Mouse (Mus musculus) CH12.LX (cell line): ENCODE measurements around the gene Cx3cr1. TPM values are rescaled to one million over a fixed set of nuclear protein-coding genes. Genes with fewer than 3 reads are reported as not detected.

ENCODE experiments used
- DNase-seq: peaks from one replicate; pipeline ENCODE4 v3.0.0-alpha.2; 2013; ENCODE audit errors: extremely low read depth
- H3K27ac ChIP-seq: 2 replicates; pipeline ENCODE4 v1.5.1; 2012; ENCODE audit warnings: low read depth, mild to moderate bottlenecking, control low read depth, moderate library complexity; ENCODE audit not compliant: insufficient read depth
- H3K27me3 ChIP-seq: replicated peaks from 2 replicates; pipeline ENCODE3; 2012; ENCODE audit warnings: inconsistent platforms
- H3K36me3 ChIP-seq, 2 experiments: replicated peaks in 1 of 2; 2 replicates each; pipeline versions ENCODE3 to v1.6.1; 2012; ENCODE audit warnings: inconsistent platforms in 1 of 2, low read length in 1 of 2, mild to moderate bottlenecking in 1 of 2, mixed read lengths in 1 of 2, moderate library complexity in 1 of 2; ENCODE audit not compliant: control insufficient read depth in 1 of 2, insufficient read depth in 1 of 2
- H3K4me1 ChIP-seq, 2 experiments: 2 replicates each; pipeline ENCODE4 v1.6.1; 2012; ENCODE audit warnings: inconsistent platforms in 1 of 2, moderate library complexity in 1 of 2; ENCODE audit not compliant: insufficient read depth in 2 of 2, control insufficient read depth in 1 of 2
- H3K4me2 ChIP-seq: 2 replicates; pipeline ENCODE4 v1.6.1; 2012; ENCODE audit warnings: low read depth, mild to moderate bottlenecking, control low read depth; ENCODE audit not compliant: poor library complexity, insufficient read depth, severe bottlenecking
- H3K4me3 ChIP-seq, 3 experiments: fragments of 150-350 bp in 1 of 3; sonication (generic) in 1 of 3; replicated peaks in 1 of 3; 2 replicates each; pipeline versions ENCODE3 to v1.5.1; 2011 to 2012; ENCODE audit warnings: low read depth in 2 of 3, low read length in 2 of 3, mild to moderate bottlenecking in 2 of 3, moderate library complexity in 2 of 3, control low read depth in 1 of 3, improper control_type of control experiment in 1 of 3, inconsistent platforms in 1 of 3, mixed read lengths in 1 of 3; ENCODE audit not compliant: poor library complexity in 1 of 3
- H3K79me2 ChIP-seq: replicated peaks from 2 replicates; pipeline ENCODE4 v1.6.1; 2012; ENCODE audit warnings: mild to moderate bottlenecking, moderate library complexity; ENCODE audit not compliant: control insufficient read depth, poor library complexity, insufficient read depth, severe bottlenecking; ENCODE audit errors: extremely low read depth
- H3K9ac ChIP-seq: 2 replicates; pipeline ENCODE4 v1.6.1; 2012; ENCODE audit warnings: low read depth, mild to moderate bottlenecking, control low read depth, moderate library complexity; ENCODE audit not compliant: insufficient read depth
- H3K9me3 ChIP-seq: replicated peaks from 2 replicates; pipeline ENCODE3; 2012; ENCODE audit warnings: low read length, inconsistent platforms, mixed read lengths
- BHLHE40 ChIP-seq: IDR thresholded peaks from 2 replicates; pipeline ENCODE4 v1.6.1; 2011; ENCODE audit warnings: mild to moderate bottlenecking, low read depth, low read length, improper control_type of control experiment
- CHD1 ChIP-seq: IDR thresholded peaks from 2 replicates; pipeline ENCODE4 v1.6.1; 2012; ENCODE audit warnings: low read depth, low read length, improper control_type of control experiment, inconsistent platforms
- CHD2 ChIP-seq: IDR thresholded peaks from 2 replicates; pipeline ENCODE4 v1.6.1; 2011; ENCODE audit warnings: low read length, improper control_type of control experiment
- CTCF ChIP-seq, 2 experiments: IDR thresholded peaks in 1 of 2; conservative IDR thresholded peaks in 1 of 2; 2 replicates each; pipeline ENCODE4 v1.5.1; 2011 to 2012; ENCODE audit warnings: low read depth in 2 of 2, low read length in 2 of 2, improper control_type of control experiment in 1 of 2, inconsistent platforms in 1 of 2, mild to moderate bottlenecking in 1 of 2, moderate library complexity in 1 of 2
- E2F4 ChIP-seq: IDR thresholded peaks from 2 replicates; pipeline ENCODE4 v1.6.1; 2011; ENCODE audit warnings: low read depth, low read length, improper control_type of control experiment; ENCODE audit not compliant: insufficient replicate concordance
- ELF1 ChIP-seq: IDR thresholded peaks from 2 replicates; pipeline ENCODE4 v1.6.1; 2014; ENCODE audit warnings: low read depth, mild to moderate bottlenecking, inconsistent platforms, low read length, improper control_type of control experiment
- EP300 ChIP-seq: IDR thresholded peaks from 2 replicates; pipeline ENCODE4 v1.6.1; 2011; ENCODE audit warnings: low read length, improper control_type of control experiment
- GABPA ChIP-seq: IDR thresholded peaks from 2 replicates; pipeline ENCODE4 v1.6.1; 2012; ENCODE audit warnings: low read depth, low read length, improper control_type of control experiment, inconsistent platforms; ENCODE audit not compliant: insufficient replicate concordance
- HCFC1 ChIP-seq: IDR thresholded peaks from 2 replicates; pipeline ENCODE4 v1.6.1; 2012; ENCODE audit warnings: low read depth, mild to moderate bottlenecking, inconsistent platforms, low read length, improper control_type of control experiment
- IRF4 ChIP-seq: IDR thresholded peaks from 2 replicates; pipeline ENCODE4 v1.6.1; 2014; ENCODE audit warnings: low read depth, mild to moderate bottlenecking, inconsistent platforms, low read length, improper control_type of control experiment
- JUND ChIP-seq: conservative IDR thresholded peaks from 2 replicates; pipeline ENCODE4 v1.6.1; 2011; ENCODE audit warnings: low read depth, low read length, improper control_type of control experiment
- KAT2A ChIP-seq: IDR thresholded peaks from 2 replicates; pipeline ENCODE4 v1.6.1; 2012; ENCODE audit warnings: low read length, improper control_type of control experiment, inconsistent platforms; ENCODE audit not compliant: insufficient replicate concordance
- MAFK ChIP-seq: IDR thresholded peaks from 2 replicates; pipeline ENCODE4 v1.6.1; 2011; ENCODE audit warnings: low read length, improper control_type of control experiment; ENCODE audit not compliant: insufficient replicate concordance
- MYC ChIP-seq: IDR thresholded peaks from 2 replicates; pipeline ENCODE4 v1.6.1; 2011; ENCODE audit warnings: low read depth, mild to moderate bottlenecking, improper control_type of control experiment, low read length
- NELFE ChIP-seq: IDR thresholded peaks from 2 replicates; pipeline ENCODE4 v1.6.1; 2011; ENCODE audit warnings: low read depth, low read length, improper control_type of control experiment
- NRF1 ChIP-seq: IDR thresholded peaks from 2 replicates; pipeline ENCODE4 v1.6.1; 2014; ENCODE audit warnings: low read depth, mild to moderate bottlenecking, inconsistent platforms, low read length, improper control_type of control experiment, moderate library complexity
- PAX5 ChIP-seq: IDR thresholded peaks from 2 replicates; pipeline ENCODE4 v1.6.1; 2012; ENCODE audit warnings: low read length, inconsistent platforms, mixed read lengths
- POLR2A ChIP-seq: IDR thresholded peaks from 2 replicates; pipeline ENCODE4 v1.6.1; 2011; ENCODE audit warnings: low read depth, mild to moderate bottlenecking, improper control_type of control experiment, low read length
- POLR2AphosphoS2 ChIP-seq: IDR thresholded peaks from 2 replicates; pipeline ENCODE4 v1.6.1; 2011; ENCODE audit warnings: low read depth, low read length, improper control_type of control experiment
- RAD21 ChIP-seq: IDR thresholded peaks from 2 replicates; pipeline ENCODE4 v1.6.1; 2011; ENCODE audit warnings: low read depth, mild to moderate bottlenecking, low read length, improper control_type of control experiment, moderate library complexity
- TBP ChIP-seq: conservative IDR thresholded peaks from 2 replicates; pipeline ENCODE4 v1.6.1; 2011; ENCODE audit warnings: low read depth, low read length, improper control_type of control experiment
- USF2 ChIP-seq: conservative IDR thresholded peaks from 2 replicates; pipeline ENCODE4 v1.6.1; 2011; ENCODE audit warnings: low read depth, low read length, improper control_type of control experiment
- ZC3H11A ChIP-seq: IDR thresholded peaks from 2 replicates; pipeline ENCODE4 v1.6.1; 2012; ENCODE audit warnings: low read depth, mild to moderate bottlenecking, inconsistent platforms, low read length, improper control_type of control experiment
- ZNF384 ChIP-seq: IDR thresholded peaks from 2 replicates; pipeline ENCODE4 v1.6.1; 2012; ENCODE audit warnings: low read depth, low read length, improper control_type of control experiment, inconsistent platforms
- dilution Hi-C: fragments of 300-500 bp; cut with MboI; formaldehyde crosslinking; loops from 2 replicates; pipeline ENCODE4 v1.14.3; 2020; ENCODE audit warnings: low sequenced_read_pairs; ENCODE audit not compliant: extremely low pct_unique_long_range_greater_than_20kb, extremely low pct_ligation_motif_present
- in situ Hi-C: fragments of 300-500 bp; cut with MboI; formaldehyde crosslinking; loops from 3 replicates; pipeline ENCODE4 v1.14.3; 2019; ENCODE audit warnings: low sequenced_read_pairs, low pct_ligation_motif_present, low pct_unique_long_range_greater_than_20kb, mixed read lengths
- polyA plus RNA-seq: library from polyadenylated mRNA; unstranded; fragments of >175 nt; gene quantifications from 2 replicates; pipeline ENCODE4 v1.2.1, GENCODE M21; 2012; ENCODE audit warnings: low read depth; ENCODE audit not compliant: insufficient read length
- total RNA-seq, 2 experiments: library from RNA; depleted of rRNA; stranded (reverse); fragments of 300-350 nt in 1 of 2; fragments of >200 nt in 1 of 2; gene quantifications; 2 replicates each; pipeline ENCODE4 v1.2.3; 2012 to 2014

Cx3cr1 gene
- total and polyA plus RNA-seq, 3 experiments: 0.06 TPM; not detected in 2

DNA sequence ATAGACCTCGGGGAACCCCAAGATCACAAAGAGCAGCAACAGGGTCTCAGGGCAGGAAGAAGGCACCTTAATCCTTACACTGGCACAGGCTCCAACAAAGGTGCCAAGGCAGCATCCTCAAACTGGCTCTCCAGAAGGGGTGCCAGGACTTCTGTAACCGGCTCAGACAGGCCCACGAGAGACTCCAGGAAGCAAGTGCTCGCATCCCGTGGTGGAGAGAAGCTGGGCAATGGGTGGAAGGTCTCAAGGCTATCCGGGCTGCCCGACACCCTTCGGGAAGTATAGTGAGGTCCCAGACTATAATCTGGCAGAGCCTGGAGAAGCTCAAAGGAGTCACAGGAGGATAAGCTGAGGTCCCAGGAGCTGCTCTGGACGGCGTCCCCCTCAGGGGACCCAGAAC, 97.5 kb downstream of the Cx3cr1 start:
- no peak overlapping the region for H3K4me3 ChIP-seq
- no peaks in the 10 kb centered on the region for H3K27me3 ChIP-seq
- H3K9me3 ChIP-seq: peaks cover 2% of the 10 kb centered on the region
- H3K79me2 ChIP-seq: peaks cover 1% of the 10 kb centered on the region
- H3K4me1 ChIP-seq: peaks cover 11 to 31% of the 10 kb centered on the region in 2 experiments
- H3K36me3 ChIP-seq: peaks cover 39 to 53% of the 10 kb centered on the region in 2 experiments
- in situ Hi-C loops (no loop called here), dilution Hi-C loops (no loop called here)
- no peak overlapping the region for H3K4me2 ChIP-seq
- no peak for DNase-seq
- TF ChIP-seq IRF4 (no peak), KAT2A (no peak), EP300 (no peak), E2F4 (no peak), CHD2 (no peak), MYC (no peak), BHLHE40 (no peak)
- H3K27ac ChIP-seq: no peak overlapping the region
- H3K9ac ChIP-seq: no peak overlapping the region

GRCm38 (mm10) chr9:119970763-119971656, 98.7 kb downstream of the Cx3cr1 start:
- no peaks in the 10 kb centered on the region for H3K27me3 ChIP-seq
- no peak for DNase-seq
- in situ Hi-C loops (no loop called here), dilution Hi-C loops (no loop called here)
- TF ChIP-seq ZNF384: peak; percentile 40; the same call in 1 of the 2 replicates
- no peak for TF ChIP-seq JUND
- TF ChIP-seq USF2: no peak
- H3K79me2 ChIP-seq: no peaks in the 10 kb centered on the region; the same call in 1 of the 2 replicates
- H3K27ac ChIP-seq: no peak overlapping the region
- H3K4me3 ChIP-seq: no peak overlapping the region
- H3K9me3 ChIP-seq: peaks cover 2% of the 10 kb centered on the region
- no peak overlapping the region for H3K4me2 ChIP-seq
- H3K36me3 ChIP-seq: peaks cover 39 to 53% of the 10 kb centered on the region in 2 experiments
- peaks cover 11 to 31% of the 10 kb centered on the region in 2 experiments for H3K4me1 ChIP-seq
- no peak overlapping the region for H3K9ac ChIP-seq

DNA sequence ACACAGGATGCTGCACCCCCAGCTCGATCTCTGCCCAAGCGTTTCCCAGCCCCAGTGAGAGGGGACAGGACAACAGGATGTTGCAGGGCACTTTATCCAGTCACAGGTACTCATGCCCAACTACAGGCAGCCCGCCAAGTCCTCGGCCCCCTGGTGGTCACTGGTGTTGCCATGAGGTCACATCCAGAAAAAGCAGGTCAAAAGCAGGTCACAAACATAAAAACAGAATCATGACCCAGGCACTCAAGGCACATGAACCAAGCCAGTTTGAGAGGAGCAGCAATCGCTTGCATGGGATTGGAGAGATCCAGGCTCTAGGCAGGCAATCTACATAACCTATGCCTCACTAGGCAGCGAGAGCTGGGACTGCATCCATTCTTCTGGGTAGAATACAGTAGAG, 99.5 kb downstream of the Cx3cr1 start:
- Histone ChIP-seq H3K4me3 (no peak overlapping the region), H3K36me3 (peaks cover 38 to 52% of the 10 kb centered on the region in 2 experiments), H3K27ac (no peak overlapping the region), H3K4me2 (no peak overlapping the region), H3K79me2 (no peaks in the 10 kb centered on the region; the same call in 1 of the 2 replicates), H3K9me3 (peaks cover 2% of the 10 kb centered on the region), H3K27me3 (no peaks in the 10 kb centered on the region), H3K9ac (no peak overlapping the region), H3K4me1 (peaks cover 10 to 26% of the 10 kb centered on the region in 2 experiments)
- dilution Hi-C loops: no loop called here
- in situ Hi-C loops: no loop called here
- no peak for DNase-seq
- TF ChIP-seq TBP (no peak), HCFC1 (no peak), PAX5 (no peak), POLR2A (no peak), POLR2AphosphoS2 (0 out of 2 replicates have a peak, but pooled peaks have one; percentile 48), IRF4 (no peak), KAT2A (no peak), MAFK (no peak), RAD21 (peak; percentile 24), ZC3H11A (no peak), NRF1 (no peak), CTCF (conservative IDR thresholded peaks at IDR 0.05 in 1 of 2, IDR thresholded peaks at IDR 0.05 in 1 of 2; ENCODE audit: low read depth in 2 of 2, low read length in 2 of 2) (peak in 1 of 2 experiments; percentile 65; a peak in 2 of 4 replicates), CHD1 (no peak), ELF1 (no peak), JUND (no peak), NELFE (no peak), GABPA (no peak), CHD2 (no peak)
